Mouse (Mus musculus) intestine, postnatal 0 days (tissue): ENCODE measurements around the gene Dock11. TPM values are rescaled to one million over a fixed set of nuclear protein-coding genes. Genes with fewer than 3 reads are reported as not detected.

Source experiments
- ATAC-seq: fragments of 200-750 bp; cut with Nextera tagmentation; 2 replicates; pipeline ENCODE4 v1.8.0; 2017; ENCODE audit warnings: mild to moderate bottlenecking, moderate TSS enrichment, moderate library complexity
- H3K27ac ChIP-seq: fragments of 300-500 bp; sonication (generic); 2 replicates; pipeline ENCODE4 v1.5.1; 2014; ENCODE audit warnings: mild to moderate bottlenecking, low read depth, low read length, moderate library complexity
- H3K27me3 ChIP-seq: fragments of 300-500 bp; sonication (generic); replicated peaks from 2 replicates; pipeline ENCODE4 v1.6.1; 2014; ENCODE audit warnings: low read length, mixed read lengths; ENCODE audit not compliant: control insufficient read depth, insufficient read depth
- H3K36me3 ChIP-seq: fragments of 300-500 bp; sonication (generic); 2 replicates; pipeline ENCODE4 v1.6.1; 2014; ENCODE audit warnings: mild to moderate bottlenecking, moderate library complexity; ENCODE audit not compliant: control insufficient read depth, insufficient read depth
- H3K4me1 ChIP-seq: fragments of 300-500 bp; sonication (generic); replicated peaks from 2 replicates; pipeline ENCODE4 v1.6.1; 2014; ENCODE audit warnings: antibody characterized with exemption, low read length, mixed read lengths; ENCODE audit not compliant: control insufficient read depth, insufficient read depth
- H3K4me2 ChIP-seq: fragments of 300-500 bp; sonication (generic); replicated peaks from 2 replicates; pipeline ENCODE4 v1.6.1; 2014; ENCODE audit warnings: low read depth, mild to moderate bottlenecking, moderate library complexity
- H3K4me3 ChIP-seq: fragments of 300-500 bp; sonication (generic); 2 replicates; pipeline ENCODE4 v1.5.1; 2014; ENCODE audit warnings: low read depth, low read length
- H3K9ac ChIP-seq: fragments of 300-500 bp; sonication (generic); 2 replicates; pipeline ENCODE4 v1.6.1; 2014; ENCODE audit warnings: mild to moderate bottlenecking, low read depth, low read length
- H3K9me3 ChIP-seq: fragments of 300-500 bp; sonication (generic); 2 replicates; pipeline ENCODE4 v1.6.1; 2016; ENCODE audit warnings: mixed run types; ENCODE audit not compliant: control insufficient read depth
- CTCF ChIP-seq: sonication (generic); IDR thresholded peaks from 2 replicates; pipeline ENCODE4 v1.5.1; 2016; ENCODE audit warnings: low read depth, mild to moderate bottlenecking, control low read depth, antibody characterized with exemption, moderate library complexity
- WGBS: fragments of 180-500 bp; shearing (Covaris S2); extraction: QIAGEN DNeasy Blood & Tissue Kit; methylation state at CpG from one replicate; pipeline ENCODE4 v1.1.7; 2014; 5-methylcytosine and 5-hydroxymethylcytosine counted together
- polyA plus RNA-seq: library from polyadenylated mRNA; unstranded; fragments of >200 nt; fragmentation: Nextera tagmentation; extraction: Ambion mirVana; gene quantifications from 2 replicates; pipeline ENCODE4 v1.2.1, GENCODE M21; 2015

Dock11 gene
- polyA plus RNA-seq, 1 experiment from 2014 or later: 3.2 TPM

DNA sequence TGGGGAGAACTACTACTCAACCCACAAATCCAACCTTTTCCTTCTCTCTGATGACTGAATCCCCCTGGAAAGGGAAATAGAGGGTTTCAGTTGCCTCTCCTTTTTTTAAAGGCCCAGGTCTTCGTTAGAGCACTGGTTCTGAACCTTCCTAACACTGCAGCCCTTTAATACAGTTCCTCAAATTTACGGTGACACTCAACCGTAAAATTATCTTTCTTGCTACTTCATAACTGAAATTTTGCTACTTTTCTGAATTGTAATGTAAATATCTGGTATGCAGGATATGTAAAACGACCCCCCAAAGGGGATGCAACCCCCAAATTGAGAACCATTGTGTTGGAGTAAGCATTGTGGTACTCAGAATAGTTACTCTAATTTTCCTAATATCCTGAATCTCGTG lies 49.5 kb downstream of the Dock11 start:
- Histone ChIP-seq H3K9ac (no peak overlapping the region), H3K27me3 (no peaks in the 10 kb centered on the region), H3K27ac (no peak overlapping the region), H3K4me2 (no peak overlapping the region), H3K4me1 (no peaks in the 10 kb centered on the region), H3K9me3 (no peaks in the 10 kb centered on the region), H3K36me3 (no peaks in the 10 kb centered on the region), H3K4me3 (no peak overlapping the region)
- WGBS: 74% methylated on average over 5 of the region's 5 CpGs
- TF ChIP-seq CTCF: no peak
- no peak for ATAC-seq

DNA sequence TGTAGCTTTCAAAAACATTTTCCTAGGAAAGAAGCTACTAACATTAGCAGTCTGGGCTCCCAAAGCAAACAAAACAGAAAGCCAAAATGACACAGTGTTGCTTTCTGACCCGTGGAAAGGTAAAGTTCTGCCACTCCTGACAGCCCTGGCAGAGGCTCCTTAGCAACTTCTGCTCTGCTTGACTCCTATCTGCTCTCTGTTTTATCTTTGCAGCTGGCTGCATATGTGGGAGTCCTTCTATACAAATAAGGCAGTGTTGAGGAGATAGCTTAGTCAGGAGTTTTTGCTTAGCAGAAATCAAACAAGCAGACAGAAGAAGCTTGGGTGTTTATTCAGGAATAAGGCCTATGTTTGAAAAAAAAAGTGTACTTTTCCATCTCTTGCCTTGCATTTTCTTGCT lies 57.8 kb downstream of the Dock11 start:
- TF ChIP-seq CTCF: no peak
- H3K27ac ChIP-seq: no peak overlapping the region
- H3K27me3 ChIP-seq: no peaks in the 10 kb centered on the region
- no peaks in the 10 kb centered on the region for H3K9me3 ChIP-seq
- H3K4me3 ChIP-seq: no peak overlapping the region
- H3K9ac ChIP-seq: no peak overlapping the region
- ATAC-seq: no peak
- no peak overlapping the region for H3K4me2 ChIP-seq
- H3K4me1 ChIP-seq: no peaks in the 10 kb centered on the region
- no peaks in the 10 kb centered on the region for H3K36me3 ChIP-seq
- 59% methylated on average over 1 of the region's 1 CpGs for WGBS

DNA sequence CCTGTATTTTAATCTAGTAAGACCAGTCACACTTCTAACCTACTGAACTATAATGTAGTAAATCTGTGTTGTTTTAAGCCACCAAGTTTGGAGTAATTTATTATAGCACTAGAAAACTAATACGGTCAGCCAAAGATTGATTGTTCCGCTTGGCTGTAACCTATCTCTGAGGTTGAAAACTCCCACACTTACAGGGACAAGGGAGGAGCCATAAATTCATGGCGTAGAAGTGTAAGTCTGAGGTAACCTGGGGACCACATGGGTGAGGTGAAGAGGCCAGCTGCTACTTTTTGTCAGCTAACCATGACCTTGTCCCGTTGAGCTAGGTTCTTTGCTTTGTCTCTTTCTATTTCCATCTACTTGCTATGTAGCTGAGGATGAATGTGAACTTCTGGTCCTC lies 61.5 kb downstream of the Dock11 start:
- Histone ChIP-seq H3K9ac (no peak overlapping the region), H3K4me1 (no peaks in the 10 kb centered on the region), H3K4me3 (no peak overlapping the region), H3K4me2 (no peak overlapping the region), H3K27me3 (no peaks in the 10 kb centered on the region), H3K36me3 (no peaks in the 10 kb centered on the region), H3K27ac (no peak overlapping the region), H3K9me3 (no peaks in the 10 kb centered on the region)
- no peak for TF ChIP-seq CTCF
- 91% methylated on average over 4 of the region's 4 CpGs for WGBS
- ATAC-seq: no peak

DNA sequence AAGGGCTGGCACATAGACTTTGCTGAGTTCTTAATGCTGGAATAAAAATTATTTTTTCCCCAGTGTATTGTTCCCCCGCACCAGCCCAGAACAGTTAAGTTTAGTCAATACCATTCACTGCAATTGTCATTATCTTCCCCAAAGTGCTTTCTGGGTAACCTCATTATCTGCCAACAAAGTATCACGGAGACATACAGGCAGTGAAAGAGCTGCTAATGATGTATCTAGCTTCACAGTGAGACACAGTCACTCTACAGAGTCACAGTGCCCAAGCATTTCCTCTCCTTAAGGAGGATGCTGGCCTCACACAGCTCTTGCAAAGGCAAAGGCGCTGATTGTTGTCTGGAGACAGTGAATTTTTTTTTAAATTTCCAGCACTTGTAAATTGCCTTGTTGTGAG lies 63.3 kb downstream of the Dock11 start:
- Histone ChIP-seq H3K27ac (no peak overlapping the region), H3K36me3 (no peaks in the 10 kb centered on the region), H3K9me3 (no peaks in the 10 kb centered on the region), H3K4me2 (no peak overlapping the region), H3K4me1 (no peaks in the 10 kb centered on the region), H3K9ac (no peak overlapping the region), H3K4me3 (no peak overlapping the region), H3K27me3 (no peaks in the 10 kb centered on the region)
- no peak for TF ChIP-seq CTCF
- no peak for ATAC-seq
- 77% methylated on average over 3 of the region's 3 CpGs for WGBS

DNA sequence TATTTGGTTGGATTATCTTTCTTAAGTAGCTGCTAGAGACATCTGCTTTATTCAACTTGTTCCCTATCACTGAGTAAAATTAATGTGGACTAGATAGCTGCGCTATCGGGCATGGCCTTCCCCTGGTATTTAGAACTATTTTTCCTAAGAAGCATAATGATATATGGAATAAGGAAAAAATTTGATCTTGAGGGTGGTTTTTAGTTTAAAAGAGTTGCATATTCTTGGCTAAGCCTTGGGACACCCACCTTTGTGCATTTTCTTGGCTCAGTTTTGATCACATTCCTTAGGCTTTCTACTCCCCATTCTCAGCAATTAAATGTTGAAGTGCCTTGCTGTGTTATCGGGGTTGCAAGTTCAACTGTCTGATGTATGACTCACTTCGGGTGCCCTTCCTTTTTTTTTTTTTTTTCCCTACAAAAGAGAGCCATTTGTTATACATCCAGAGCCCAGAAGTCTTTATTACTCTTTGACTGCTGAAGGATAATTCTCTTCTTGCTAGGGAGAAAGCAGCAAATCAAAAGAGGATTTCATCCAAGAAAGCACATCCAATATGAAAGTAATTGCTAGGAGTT lies 64.0 kb downstream of the Dock11 start:
- H3K9ac ChIP-seq: no peak overlapping the region
- H3K4me3 ChIP-seq: no peak overlapping the region
- H3K9me3 ChIP-seq: no peaks in the 10 kb centered on the region
- no peaks in the 10 kb centered on the region for H3K27me3 ChIP-seq
- no peak for TF ChIP-seq CTCF
- no peak overlapping the region for H3K4me2 ChIP-seq
- WGBS: 62% methylated on average over 4 of the region's 4 CpGs
- no peaks in the 10 kb centered on the region for H3K4me1 ChIP-seq
- H3K27ac ChIP-seq: no peak overlapping the region
- no peaks in the 10 kb centered on the region for H3K36me3 ChIP-seq
- ATAC-seq: no peak

DNA sequence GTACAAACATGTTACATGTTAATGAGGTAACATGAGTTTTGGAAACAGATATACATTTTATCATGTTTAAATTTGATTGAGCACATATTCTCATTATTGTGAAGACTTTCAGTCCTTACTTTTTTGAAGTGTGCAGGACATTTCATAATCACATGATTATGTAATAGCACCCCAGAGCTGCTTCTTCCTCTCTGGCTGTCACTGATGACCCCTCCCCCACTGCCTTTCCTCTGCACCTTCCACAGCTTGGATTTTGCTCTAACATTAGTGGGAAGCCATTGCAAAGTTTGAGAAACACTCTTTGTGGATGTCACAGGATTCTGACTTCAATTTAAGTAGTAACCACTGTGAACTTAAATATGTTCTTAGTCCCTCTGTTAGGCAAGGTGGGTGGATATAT lies 67.6 kb downstream of the Dock11 start:
- Histone ChIP-seq H3K4me1 (no peaks in the 10 kb centered on the region), H3K27ac (no peak overlapping the region), H3K27me3 (no peaks in the 10 kb centered on the region), H3K9me3 (no peaks in the 10 kb centered on the region), H3K9ac (no peak overlapping the region), H3K4me2 (no peak overlapping the region), H3K36me3 (no peaks in the 10 kb centered on the region), H3K4me3 (no peak overlapping the region)
- no peak for ATAC-seq
- TF ChIP-seq CTCF: no peak

DNA sequence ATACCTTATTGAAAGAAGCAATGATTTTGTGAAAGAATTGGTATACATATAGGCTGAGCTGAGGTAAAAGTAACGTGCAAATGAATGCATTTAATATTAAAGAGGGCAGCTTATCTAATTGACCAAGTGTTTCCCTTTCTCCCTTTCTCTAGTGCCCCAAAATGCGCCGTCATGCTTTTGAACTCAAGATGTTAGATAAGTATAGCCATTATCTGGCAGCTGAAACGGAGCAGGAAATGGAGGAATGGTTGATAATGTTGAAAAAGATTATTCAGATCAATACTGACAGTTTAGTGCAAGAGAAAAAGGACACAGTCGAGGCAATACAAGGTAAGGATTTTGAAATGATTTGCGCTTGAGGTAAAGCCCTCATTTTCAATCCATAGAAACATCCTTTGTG lies 74.5 kb downstream of the Dock11 start:
- H3K9ac ChIP-seq: no peak overlapping the region
- ATAC-seq: no peak
- no peak overlapping the region for H3K4me3 ChIP-seq
- 71% methylated on average over 6 of the region's 6 CpGs for WGBS
- H3K4me1 ChIP-seq: no peaks in the 10 kb centered on the region
- H3K27me3 ChIP-seq: no peaks in the 10 kb centered on the region
- TF ChIP-seq CTCF: no peak
- H3K4me2 ChIP-seq: no peak overlapping the region
- no peaks in the 10 kb centered on the region for H3K36me3 ChIP-seq
- no peak overlapping the region for H3K27ac ChIP-seq
- no peaks in the 10 kb centered on the region for H3K9me3 ChIP-seq
